Mouse (Mus musculus): ENCODE measurements around the gene Pbld2. TPM values are rescaled to one million over a fixed set of nuclear protein-coding genes. Genes with fewer than 3 reads are reported as not detected.
"Not testable (repeated sequence)": the region's sequence is repeated elsewhere in the genome, so short reads cannot be mapped to it uniquely, and the experiment has no call there.

The Pbld2 gene
- polyA plus RNA-seq, 1 experiment: 3.0 TPM

- DNase-seq (ENCODE audit: extremely low spot score in 1 of 2, low spot score in 1 of 2): no peak
These were observed 901 bp downstream of the Pbld2 start for GRCm38 (mm10) chr10:63025016-63025415.

- DNase-seq (ENCODE audit: extremely low spot score in 1 of 2, low spot score in 1 of 2): no peak
These were observed 1.4 kb downstream of the Pbld2 start for GRCm38 (mm10) chr10:63025491-63026011.

- peak in 1 of 2 experiments; percentile 58 for DNase-seq (ENCODE audit: extremely low spot score in 1 of 2, low spot score in 1 of 2)
These were observed 2.2 kb downstream of the Pbld2 start for GRCm38 (mm10) chr10:63026156-63026794.

- no peak for DNase-seq (ENCODE audit: extremely low spot score in 1 of 2, low spot score in 1 of 2)
These were observed 2.7 kb downstream of the Pbld2 start for GRCm38 (mm10) chr10:63026795-63027160.

- DNase-seq (ENCODE audit: extremely low spot score in 1 of 2, low spot score in 1 of 2): no peak
These were observed 3.5 kb downstream of the Pbld2 start for GRCm38 (mm10) chr10:63027376-63028161.

- DNase-seq (ENCODE audit: extremely low spot score in 1 of 2, low spot score in 1 of 2): no peak
These were observed 4.3 kb downstream of the Pbld2 start for GRCm38 (mm10) chr10:63028396-63028795.

- no peak for DNase-seq (ENCODE audit: extremely low spot score in 1 of 2, low spot score in 1 of 2)
These were observed 8.2 kb downstream of the Pbld2 start for GRCm38 (mm10) chr10:63032267-63032666.

GRCm38 (mm10) chr10:63032956-63033355, 8.8 kb downstream of the Pbld2 start:
- no peak for DNase-seq (ENCODE audit: extremely low spot score in 1 of 2, low spot score in 1 of 2)

- DNase-seq (ENCODE audit: extremely low spot score in 1 of 2, low spot score in 1 of 2): no peak
These were observed 14.6 kb downstream of the Pbld2 start for GRCm38 (mm10) chr10:63038571-63039320.

GRCm38 (mm10) chr10:63039867-63040628, 15.9 kb downstream of the Pbld2 start:
- no peak for DNase-seq (ENCODE audit: extremely low spot score in 1 of 2, low spot score in 1 of 2)

GRCm38 (mm10) chr10:63043154-63043553, 19.0 kb downstream of the Pbld2 start:
- no peak for DNase-seq (ENCODE audit: extremely low spot score in 1 of 2, low spot score in 1 of 2)

GRCm38 (mm10) chr10:63047751-63048150, 23.6 kb downstream of the Pbld2 start:
- no peak for DNase-seq (ENCODE audit: extremely low spot score in 1 of 2, low spot score in 1 of 2)

- no peak for DNase-seq (ENCODE audit: extremely low spot score in 1 of 2, low spot score in 1 of 2)
These were observed 25.0 kb downstream of the Pbld2 start for GRCm38 (mm10) chr10:63049106-63049505.

- no peak for DNase-seq (ENCODE audit: extremely low spot score in 1 of 2, low spot score in 1 of 2)
These were observed 27.2 kb downstream of the Pbld2 start for GRCm38 (mm10) chr10:63051267-63051666.

GRCm38 (mm10) chr10:63052011-63052410, 27.9 kb downstream of the Pbld2 start:
- no peak for DNase-seq (ENCODE audit: extremely low spot score in 1 of 2, low spot score in 1 of 2)

- DNase-seq (ENCODE audit: extremely low spot score in 1 of 2, low spot score in 1 of 2): no peak
These were observed 28.9 kb downstream of the Pbld2 start for GRCm38 (mm10) chr10:63053007-63053406.

GRCm38 (mm10) chr10:63054071-63054470, 30.0 kb downstream of the Pbld2 start:
- not testable (repeated sequence) for DNase-seq (ENCODE audit: extremely low spot score in 1 of 2, low spot score in 1 of 2)

- DNase-seq (ENCODE audit: extremely low spot score in 1 of 2, low spot score in 1 of 2): no peak
These were observed 30.5 kb downstream of the Pbld2 start for GRCm38 (mm10) chr10:63054586-63054985.

GRCm38 (mm10) chr10:63056966-63057750, 33.0 kb downstream of the Pbld2 start:
- no peak for DNase-seq (ENCODE audit: extremely low spot score in 1 of 2, low spot score in 1 of 2)

GRCm38 (mm10) chr10:63059862-63060261, 35.7 kb downstream of the Pbld2 start, which contains the start of gene Pbld1:
TSS of gene Pbld1 (plus strand) at chr10:63060162.
- DNase-seq (ENCODE audit: extremely low spot score in 1 of 2, low spot score in 1 of 2): no peak
